Comparison of ENCODE assay signal across 32 mouse cellular contexts in the genomic region with DNA sequence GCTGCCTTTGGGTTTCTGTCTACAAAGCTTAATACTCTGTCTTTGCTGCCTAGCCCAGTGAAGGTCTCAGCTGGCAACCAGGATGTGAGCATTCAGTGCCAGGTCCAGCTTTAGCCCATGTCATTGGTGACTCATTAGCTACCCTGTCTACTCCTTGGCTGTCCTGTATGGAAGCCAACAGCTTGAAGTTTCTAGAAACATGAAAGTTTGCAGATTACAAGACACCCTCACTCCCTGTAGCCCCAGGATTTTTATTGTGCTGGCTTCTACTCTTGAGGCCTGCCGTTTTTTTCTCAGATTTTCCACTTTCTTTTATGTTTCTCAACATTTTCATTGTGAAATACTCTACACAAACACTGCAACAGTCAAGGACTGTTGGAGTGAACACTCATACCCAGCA. TPM values are rescaled to one million over a fixed set of nuclear protein-coding genes. Genes with fewer than 3 reads are reported as not detected.
A peak's percentile ranks its signal among the peaks of the same experiment; 100 is the strongest.
DNase-seq lines count a peak whose midpoint lies in the region; ATAC-seq and TF ChIP-seq lines count a peak whose summit lies in the region.
"Had no signal": no experiment of that assay in that cellular context is flagged by ENCODE, and none has a peak within 500 bp of the region (broad histone marks: within the 10 kb centered on the region; RNA-seq: fewer than 3 reads in every experiment).

No protein-coding gene starts in this region.

- H3K4me2 ChIP-seq in liver, embryonic 12.5 days, result no peak overlapping the region
- no peak overlapping the region for H3K4me2 ChIP-seq in liver, embryonic 11.5 days
- H3K4me2 ChIP-seq in CH12.LX (ENCODE audit: insufficient read depth, low read depth, poor library complexity, severe bottlenecking), result no peak overlapping the region
- H3K4me2 ChIP-seq: embryonic facial prominence, embryonic 12.5 days; forebrain, embryonic 15.5 days; neural tube, embryonic 13.5 days had no signal

- TF ChIP-seq RAD21 in CH12.LX (IDR thresholded peaks at IDR 0.05; ENCODE audit: low read depth, low read length), result no peak

- dilution Hi-C loops in CH12.LX (cut with MboI; ENCODE audit: extremely low pct_ligation_motif_present, extremely low pct_unique_long_range_greater_than_20kb, low sequenced_read_pairs), result no loop called here

- no peak for TF ChIP-seq EP300 in CH12.LX (IDR thresholded peaks at IDR 0.05; ENCODE audit: low read length)

- DNase-seq in adrenal gland, adult 2 months, result peak; percentile 70
- DNase-seq in adrenal gland, postnatal 25 days, result no peak
- no peak for DNase-seq in liver, embryonic 11.5 days (ENCODE audit: low spot score)
- no peak for DNase-seq in CH12.LX (ENCODE audit: extremely low read depth)
- DNase-seq in cerebellum, adult 18-20 months, result no peak
- DNase-seq: adrenal gland, adult 8-10 months; cerebellum, postnatal 14 days; gastrocnemius, adult 2 months; gastrocnemius, postnatal 36 days; heart, adult 2 months; heart, postnatal 14 days; kidney, adult 18-20 months; kidney, postnatal 10 days; layer of hippocampus, adult 9-11 months; lung, adult 18-20 months; lung, postnatal 10 days; right cerebral cortex, postnatal 4 days; thymus, adult 18-20 months; thymus, postnatal 25 days had no signal

- H3K36me3 ChIP-seq in liver, embryonic 12.5 days, result peaks cover 72% of the 10 kb centered on the region
- peaks cover 50% of the 10 kb centered on the region for H3K36me3 ChIP-seq in liver, embryonic 11.5 days (ENCODE audit: control insufficient read depth, insufficient read depth, low read length)
- H3K36me3 ChIP-seq in CH12.LX (replicated peaks in 1 of 2; ENCODE audit: control insufficient read depth in 1 of 2, insufficient read depth in 1 of 2, low read length in 1 of 2), result peaks cover 56 to 76% of the 10 kb centered on the region in 2 experiments

- in situ Hi-C loops in CH12.LX (cut with MboI; ENCODE audit: low pct_ligation_motif_present, low pct_unique_long_range_greater_than_20kb, low sequenced_read_pairs), result loop anchor here (10.0 kb wide), 1 partner anchor 215 kb away; a partner anchor contains a TSS

- peaks cover 31% of the 10 kb centered on the region for H3K79me2 ChIP-seq in CH12.LX (replicated peaks; ENCODE audit: control insufficient read depth, extremely low read depth, insufficient read depth, poor library complexity, severe bottlenecking)

- no peak overlapping the region for H3K27ac ChIP-seq in liver, embryonic 12.5 days
- no peak overlapping the region for H3K27ac ChIP-seq in liver, embryonic 11.5 days (ENCODE audit: low read depth, low read length)
- no peak overlapping the region for H3K27ac ChIP-seq in CH12.LX (ENCODE audit: insufficient read depth, low read depth)
- H3K27ac ChIP-seq: embryonic facial prominence, embryonic 12.5 days; forebrain, embryonic 15.5 days; gastrocnemius, adult 2 months; heart, adult 2 months; midbrain, embryonic 10.5 days; neural tube, embryonic 13.5 days; stomach, postnatal 0 days had no signal

- H3K4me1 ChIP-seq in liver, embryonic 12.5 days, result peaks cover 52% of the 10 kb centered on the region
- H3K4me1 ChIP-seq in liver, embryonic 11.5 days (replicated peaks; ENCODE audit: control insufficient read depth, insufficient read depth, low read length), result peaks cover 35% of the 10 kb centered on the region
- peaks cover 20 to 64% of the 10 kb centered on the region in 2 experiments for H3K4me1 ChIP-seq in CH12.LX (ENCODE audit: control insufficient read depth in 1 of 2, insufficient read depth in 2 of 2)

- H3K4me3 ChIP-seq in liver, embryonic 12.5 days, result no peak overlapping the region
- H3K4me3 ChIP-seq in liver, embryonic 11.5 days (ENCODE audit: low read depth, low read length), result no peak overlapping the region
- H3K4me3 ChIP-seq in CH12.LX (replicated peaks in 1 of 3; ENCODE audit: low read depth in 2 of 3, low read length in 2 of 3, poor library complexity in 1 of 3), result no peak overlapping the region
- H3K4me3 ChIP-seq: embryonic facial prominence, embryonic 12.5 days; forebrain, embryonic 15.5 days; gastrocnemius, adult 2 months; heart, adult 2 months; midbrain, embryonic 10.5 days; myocyte; neural tube, embryonic 13.5 days had no signal

- WGBS in liver, embryonic 12.5 days (ENCODE audit: insufficient replicate concordance), result 82% methylated on average over 1 of the region's 1 CpGs
- 83% methylated on average over 1 of the region's 1 CpGs for whole genome bisulfite sequencing in liver, embryonic 11.5 days

- TF ChIP-seq POLR2A in CH12.LX (IDR thresholded peaks at IDR 0.05; ENCODE audit: low read depth, low read length), result 0 out of 2 replicates have a peak, but pooled peaks have one; percentile 27

- H3K27me3 ChIP-seq in liver, embryonic 12.5 days (replicated peaks), result no peaks in the 10 kb centered on the region
- no peaks in the 10 kb centered on the region for H3K27me3 ChIP-seq in liver, embryonic 11.5 days (replicated peaks; ENCODE audit: control insufficient read depth, insufficient read depth, low read length)
- no peaks in the 10 kb centered on the region for H3K27me3 ChIP-seq in CH12.LX (replicated peaks)
- H3K27me3 ChIP-seq: embryonic facial prominence, embryonic 12.5 days; forebrain, embryonic 15.5 days; neural tube, embryonic 13.5 days had no signal

- 0 out of 2 replicates have a peak overlapping the region, but pooled peaks have one; percentile 9 for H3K9ac ChIP-seq in liver, embryonic 12.5 days
- H3K9ac ChIP-seq in liver, embryonic 11.5 days (ENCODE audit: low read depth, low read length), result no peak overlapping the region
- H3K9ac ChIP-seq in CH12.LX (ENCODE audit: insufficient read depth, low read depth), result no peak overlapping the region
- H3K9ac ChIP-seq: embryonic facial prominence, embryonic 12.5 days; forebrain, embryonic 15.5 days; neural tube, embryonic 13.5 days had no signal

- TF ChIP-seq CTCF in CH12.LX (conservative IDR thresholded peaks at IDR 0.05 in 1 of 2, IDR thresholded peaks at IDR 0.05 in 1 of 2; ENCODE audit: low read depth in 2 of 2, low read length in 2 of 2), result no peak

- ATAC-seq in liver, embryonic 12.5 days, result no peak
- ATAC-seq in liver, embryonic 11.5 days (replicated peaks; ENCODE audit: low FRiP score), result no peak
- ATAC-seq in granulocyte monocyte progenitor cell, adult 5-6 weeks (replicated peaks; ENCODE audit: poor library complexity, severe bottlenecking), result peak; percentile 36
- ATAC-seq in frontal cortex, adult (ENCODE audit: low TSS enrichment), result no peak
- ATAC-seq: forebrain, embryonic 15.5 days; hindbrain, embryonic 16.5 days had no signal

- no peaks in the 10 kb centered on the region for H3K9me3 ChIP-seq in liver, embryonic 12.5 days (replicated peaks)
- H3K9me3 ChIP-seq in liver, embryonic 11.5 days (ENCODE audit: control insufficient read depth, low read length), result no peaks in the 10 kb centered on the region
- no peaks in the 10 kb centered on the region for H3K9me3 ChIP-seq in CH12.LX (replicated peaks; ENCODE audit: low read length)
- H3K9me3 ChIP-seq: embryonic facial prominence, embryonic 12.5 days; forebrain, embryonic 15.5 days; midbrain, embryonic 10.5 days; neural tube, embryonic 13.5 days had no signal

RNA-seq across cellular contexts. Expression of a gene that starts 2.9 kb away (rescaled TPM):
- total RNA-seq in adrenal gland, adult 2 months (2021), result 10 to 100 TPM; 57.8 to 72.3 TPM
- polyA plus RNA-seq in adrenal gland, adult 2 months (2012; rRNA removed), result 36.3 and 42.4 TPM in 2 replicates
- total RNA-seq in adrenal gland, postnatal 25 days (2021), result 55.2 and 70.0 TPM in 2 replicates
- polyA plus RNA-seq in liver, embryonic 12.5 days (2016; fragmentation: Nextera tagmentation; extraction: Ambion mirVana), result 34.9 and 35.7 TPM in 2 replicates
- polyA plus RNA-seq in liver, embryonic 11.5 days (2014; fragmentation: Nextera tagmentation; extraction: Ambion mirVana), result 45.3 and 45.6 TPM in 2 replicates
- total RNA-seq in CH12.LX (2012; rRNA removed) (45.2 and 63.0 TPM in 2 replicates), CH12.LX (2014; rRNA removed) (93.1 and 116 TPM in 2 replicates)
- 43.3 and 51.5 TPM in 2 replicates for polyA plus RNA-seq in CH12.LX (2012; ENCODE audit: insufficient read length, low read depth)
- total RNA-seq in granulocyte monocyte progenitor cell, adult 5-6 weeks (2014; fragmentation: Nextera tagmentation), result 76.1 and 81.6 TPM in 2 replicates
- 68.2 and 82.4 TPM in 2 replicates for total RNA-seq in granulocyte monocyte progenitor cell, adult 5-6 weeks (2017)

RNA-seq across cellular contexts. Expression of a gene that starts 5.3 kb away (rescaled TPM):
- total RNA-seq in adrenal gland, adult 2 months (2021), result 1 to 10 TPM; 3.6 to 5.9 TPM
- polyA plus RNA-seq in adrenal gland, adult 2 months (2012; rRNA removed), result 0.38 and 0.71 TPM in 2 replicates
- 7.1 and 9.4 TPM in 2 replicates for total RNA-seq in adrenal gland, postnatal 25 days (2021)
- 28.2 and 28.3 TPM in 2 replicates for polyA plus RNA-seq in liver, embryonic 12.5 days (2016; fragmentation: Nextera tagmentation; extraction: Ambion mirVana)
- 40.7 and 42.8 TPM in 2 replicates for polyA plus RNA-seq in liver, embryonic 11.5 days (2014; fragmentation: Nextera tagmentation; extraction: Ambion mirVana)
- total RNA-seq in CH12.LX (2012; rRNA removed) (63.7 and 106 TPM in 2 replicates), CH12.LX (2014; rRNA removed) (85.9 and 106 TPM in 2 replicates)
- 89.9 and 114 TPM in 2 replicates for polyA plus RNA-seq in CH12.LX (2012; ENCODE audit: insufficient read length, low read depth)
- 51.8 and 62.8 TPM in 2 replicates for total RNA-seq in granulocyte monocyte progenitor cell, adult 5-6 weeks (2014; fragmentation: Nextera tagmentation)
- total RNA-seq in granulocyte monocyte progenitor cell, adult 5-6 weeks (2017), result 42.9 and 63.5 TPM in 2 replicates

RNA-seq across cellular contexts. Expression of a gene that starts 7.6 kb away (rescaled TPM):
- total RNA-seq in adrenal gland, adult 2 months (2021), result 10 to 100 TPM; 86.9 to 90.5 TPM
- polyA plus RNA-seq in adrenal gland, adult 2 months (2012; rRNA removed), result 178 and 187 TPM in 2 replicates
- 93.5 and 115 TPM in 2 replicates for total RNA-seq in adrenal gland, postnatal 25 days (2021)
- 26.4 and 28.5 TPM in 2 replicates for polyA plus RNA-seq in liver, embryonic 12.5 days (2016; fragmentation: Nextera tagmentation; extraction: Ambion mirVana)
- 43.3 and 45.8 TPM in 2 replicates for polyA plus RNA-seq in liver, embryonic 11.5 days (2014; fragmentation: Nextera tagmentation; extraction: Ambion mirVana)
- total RNA-seq in CH12.LX (2012; rRNA removed) (74.9 and 78.9 TPM in 2 replicates), CH12.LX (2014; rRNA removed) (60.4 and 66.1 TPM in 2 replicates)
- polyA plus RNA-seq in CH12.LX (2012; ENCODE audit: insufficient read length, low read depth), result 56.6 and 63.4 TPM in 2 replicates
- 26.8 and 35.8 TPM in 2 replicates for total RNA-seq in granulocyte monocyte progenitor cell, adult 5-6 weeks (2014; fragmentation: Nextera tagmentation)
- total RNA-seq in granulocyte monocyte progenitor cell, adult 5-6 weeks (2017), result 30.5 and 32.2 TPM in 2 replicates

RNA-seq across cellular contexts. Expression of a gene that starts 11.7 kb away (rescaled TPM):
- total RNA-seq in adrenal gland, adult 2 months (2021), result 1 to 10 TPM; 1.1 to 2.5 TPM
- 2.1 and 2.3 TPM in 2 replicates for polyA plus RNA-seq in adrenal gland, adult 2 months (2012; rRNA removed)
- 2.6 and 3.3 TPM in 2 replicates for total RNA-seq in adrenal gland, postnatal 25 days (2021)
- 0.08 TPM in 1 of 2 replicates, not detected in the other for polyA plus RNA-seq in liver, embryonic 12.5 days (2016; fragmentation: Nextera tagmentation; extraction: Ambion mirVana)
- 0.12 and 0.27 TPM in 2 replicates for polyA plus RNA-seq in liver, embryonic 11.5 days (2014; fragmentation: Nextera tagmentation; extraction: Ambion mirVana)
- total RNA-seq in CH12.LX (2012; rRNA removed) (0.29 and 0.81 TPM in 2 replicates), CH12.LX (2014; rRNA removed) (not detected in 2 replicates)
- polyA plus RNA-seq in CH12.LX (2012; ENCODE audit: insufficient read length, low read depth), result 0.17 TPM in 1 of 2 replicates, not detected in the other
- 1.5 and 12.9 TPM in 2 replicates for total RNA-seq in granulocyte monocyte progenitor cell, adult 5-6 weeks (2014; fragmentation: Nextera tagmentation)
- 7.4 and 8.2 TPM in 2 replicates for total RNA-seq in granulocyte monocyte progenitor cell, adult 5-6 weeks (2017)
- total RNA-seq: gastrocnemius, postnatal 36 days had no signal
- polyA plus RNA-seq: hindbrain, embryonic 11.5 days; intestine, embryonic 14.5 days; midbrain, embryonic 10.5 days; midbrain, postnatal 0 days had no signal

RNA-seq across cellular contexts. Expression of a gene that starts 20.1 kb away (rescaled TPM):
- 10 to 100 TPM; 38.0 to 42.5 TPM for total RNA-seq in adrenal gland, adult 2 months (2021)
- 102 and 120 TPM in 2 replicates for polyA plus RNA-seq in adrenal gland, adult 2 months (2012; rRNA removed)
- 39.3 and 54.1 TPM in 2 replicates for total RNA-seq in adrenal gland, postnatal 25 days (2021)
- polyA plus RNA-seq in liver, embryonic 12.5 days (2016; fragmentation: Nextera tagmentation; extraction: Ambion mirVana), result 6.3 and 7.0 TPM in 2 replicates
- 7.7 and 8.0 TPM in 2 replicates for polyA plus RNA-seq in liver, embryonic 11.5 days (2014; fragmentation: Nextera tagmentation; extraction: Ambion mirVana)
- total RNA-seq in CH12.LX (2012; rRNA removed), result 23.2 and 33.3 TPM in 2 replicates
- 12.8 and 13.8 TPM in 2 replicates for total RNA-seq in CH12.LX (2014; rRNA removed)
- polyA plus RNA-seq in CH12.LX (2012; ENCODE audit: insufficient read length, low read depth), result 8.3 and 11.2 TPM in 2 replicates
- total RNA-seq in granulocyte monocyte progenitor cell, adult 5-6 weeks (2014; fragmentation: Nextera tagmentation), result 9.3 and 15.7 TPM in 2 replicates
- 12.7 and 13.7 TPM in 2 replicates for total RNA-seq in granulocyte monocyte progenitor cell, adult 5-6 weeks (2017)
